Mouse (Mus musculus): ENCODE measurements at regions not wholly inside any gene's neighbourhood (a gene's known extent, or its start where the extent isn't known, plus 50 kb on each side); places are given as distances from the start of the nearest gene placed in this dataset.

- WGBS, result 52% methylated on average over 8 of the region's 8 CpGs
- peak; percentile 79 for ATAC-seq
- 0 out of 2 replicates have a peak, but pooled peaks cover 2% of the 10 kb centered on the region for H3K9me3 ChIP-seq
- H3K4me1 ChIP-seq (replicated peaks), result peaks cover 15% of the 10 kb centered on the region
- H3K27ac ChIP-seq, result peak overlapping the region; percentile 26; the same call in 1 of the 2 replicates
- no peaks in the 10 kb centered on the region for H3K36me3 ChIP-seq
- H3K27me3 ChIP-seq, result no peaks in the 10 kb centered on the region
- no peak overlapping the region for H3K4me2 ChIP-seq (replicated peaks)
- no peak overlapping the region for H3K9ac ChIP-seq (replicated peaks)
- H3K4me3 ChIP-seq (replicated peaks), result no peak overlapping the region
Measured at GRCm38 (mm10) chr10:126070984-126071713, 105.2 kb downstream of the Lrig3 start.

DNA sequence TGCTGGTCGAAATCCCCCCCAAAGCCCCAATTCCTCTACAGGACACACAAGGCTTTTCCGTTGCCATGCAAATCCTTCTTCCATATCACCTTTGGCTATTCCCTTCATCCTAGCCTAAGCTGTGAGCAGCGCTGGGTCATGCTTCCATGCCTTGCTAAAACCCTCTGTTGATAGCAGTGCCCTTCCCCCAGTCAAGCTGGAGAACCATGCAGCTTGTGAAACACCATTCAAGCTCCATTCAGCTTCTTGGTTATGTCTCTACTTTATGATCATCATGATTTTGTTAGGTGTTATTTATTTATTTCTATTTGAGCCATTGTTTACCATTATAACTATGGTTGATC is 105.7 kb downstream of the Lrig3 start:
- no peak overlapping the region for H3K4me3 ChIP-seq (replicated peaks)
- H3K36me3 ChIP-seq, result no peaks in the 10 kb centered on the region
- no peaks in the 10 kb centered on the region for H3K9me3 ChIP-seq
- 35% methylated on average over 3 of the region's 3 CpGs for WGBS
- H3K27me3 ChIP-seq, result no peaks in the 10 kb centered on the region
- H3K4me2 ChIP-seq (replicated peaks), result no peak overlapping the region
- H3K27ac ChIP-seq, result 0 out of 2 replicates have a peak overlapping the region, but pooled peaks have one; percentile 7
- peak; percentile 43; the same call in 1 of the 2 replicates for ATAC-seq
- no peak overlapping the region for H3K9ac ChIP-seq (replicated peaks)
- peaks cover 15% of the 10 kb centered on the region for H3K4me1 ChIP-seq (replicated peaks)

- Histone ChIP-seq H3K4me2 (replicated peaks) (no peak overlapping the region), H3K4me3 (replicated peaks) (no peak overlapping the region), H3K9me3 (no peaks in the 10 kb centered on the region), H3K4me1 (replicated peaks) (no peaks in the 10 kb centered on the region), H3K36me3 (no peaks in the 10 kb centered on the region), H3K27me3 (no peaks in the 10 kb centered on the region), H3K9ac (replicated peaks) (peak overlapping the region; percentile 46; the same call in 1 of the 2 replicates), H3K27ac (no peak overlapping the region)
- WGBS, result 88% methylated on average over 1 of the region's 1 CpGs
- ATAC-seq, result no peak
Measured at GRCm38 (mm10) chr10:126077313-126077966, 111.5 kb downstream of the Lrig3 start.

DNA sequence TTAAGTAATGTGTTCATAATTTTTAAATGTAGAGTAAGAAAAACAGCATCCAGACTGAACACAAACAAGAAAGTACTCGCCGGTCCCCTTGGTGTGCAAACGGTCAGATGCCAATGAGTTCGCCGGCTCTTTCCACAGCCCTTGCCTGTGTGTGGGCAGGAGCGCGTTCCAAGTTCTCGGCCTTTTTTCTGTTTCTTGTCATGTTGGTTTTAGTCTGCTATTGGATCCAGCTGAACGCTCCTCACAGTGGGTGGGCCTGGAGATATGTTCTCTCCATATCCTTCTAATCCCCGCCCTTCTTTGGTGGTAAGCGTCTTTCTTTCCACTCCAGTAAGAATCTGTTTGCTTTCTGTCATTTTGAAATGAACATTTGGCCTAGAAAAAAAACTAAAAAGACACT is 116.6 kb downstream of the Lrig3 start:
- ATAC-seq, result no peak
- H3K27me3 ChIP-seq, result no peaks in the 10 kb centered on the region
- H3K9me3 ChIP-seq, result no peaks in the 10 kb centered on the region
- no peak overlapping the region for H3K9ac ChIP-seq (replicated peaks)
- H3K4me2 ChIP-seq (replicated peaks), result no peak overlapping the region
- no peaks in the 10 kb centered on the region for H3K36me3 ChIP-seq
- H3K4me1 ChIP-seq (replicated peaks), result no peaks in the 10 kb centered on the region
- 53% methylated on average over 11 of the region's 11 CpGs for WGBS
- no peak overlapping the region for H3K27ac ChIP-seq
- H3K4me3 ChIP-seq (replicated peaks), result no peak overlapping the region

- H3K27me3 ChIP-seq, result no peaks in the 10 kb centered on the region
- H3K27ac ChIP-seq, result no peak overlapping the region
- no peaks in the 10 kb centered on the region for H3K9me3 ChIP-seq
- no peak overlapping the region for H3K9ac ChIP-seq (replicated peaks)
- no peak overlapping the region for H3K4me3 ChIP-seq (replicated peaks)
- no peak overlapping the region for H3K4me2 ChIP-seq (replicated peaks)
- no peaks in the 10 kb centered on the region for H3K4me1 ChIP-seq (replicated peaks)
- ATAC-seq, result no peak
- no peaks in the 10 kb centered on the region for H3K36me3 ChIP-seq
- 81% methylated on average over 5 of the region's 5 CpGs for WGBS
Measured at GRCm38 (mm10) chr10:126086684-126087083, 120.7 kb downstream of the Lrig3 start.

- H3K4me1 ChIP-seq (replicated peaks), result no peaks in the 10 kb centered on the region
- no peaks in the 10 kb centered on the region for H3K36me3 ChIP-seq
- H3K4me3 ChIP-seq (replicated peaks), result no peak overlapping the region
- no peak for ATAC-seq
- WGBS, result 81% methylated on average over 16 of the region's 16 CpGs
- H3K27me3 ChIP-seq, result no peaks in the 10 kb centered on the region
- no peak overlapping the region for H3K9ac ChIP-seq (replicated peaks)
- H3K27ac ChIP-seq, result no peak overlapping the region
- no peak overlapping the region for H3K4me2 ChIP-seq (replicated peaks)
- no peaks in the 10 kb centered on the region for H3K9me3 ChIP-seq
Measured at GRCm38 (mm10) chr10:126094238-126094880, 128.4 kb downstream of the Lrig3 start.

GRCm38 (mm10) chr10:126097896-126098295 is 131.9 kb downstream of the Lrig3 start:
- H3K27me3 ChIP-seq, result no peaks in the 10 kb centered on the region
- no peaks in the 10 kb centered on the region for H3K4me1 ChIP-seq (replicated peaks)
- no peak overlapping the region for H3K4me2 ChIP-seq (replicated peaks)
- no peak overlapping the region for H3K27ac ChIP-seq
- no peak overlapping the region for H3K9ac ChIP-seq (replicated peaks)
- no peaks in the 10 kb centered on the region for H3K36me3 ChIP-seq
- no peak for ATAC-seq
- no peak overlapping the region for H3K4me3 ChIP-seq (replicated peaks)
- H3K9me3 ChIP-seq, result no peaks in the 10 kb centered on the region
- WGBS, result 92% methylated on average over 10 of the region's 10 CpGs

GRCm38 (mm10) chr10:126102876-126103275 is 136.9 kb downstream of the Lrig3 start:
- Histone ChIP-seq H3K4me3 (replicated peaks) (no peak overlapping the region), H3K27ac (no peak overlapping the region), H3K36me3 (no peaks in the 10 kb centered on the region), H3K27me3 (no peaks in the 10 kb centered on the region), H3K4me2 (replicated peaks) (no peak overlapping the region), H3K9me3 (no peaks in the 10 kb centered on the region), H3K4me1 (replicated peaks) (no peaks in the 10 kb centered on the region), H3K9ac (replicated peaks) (no peak overlapping the region)
- no peak for ATAC-seq
- 90% methylated on average over 15 of the region's 15 CpGs for WGBS

- no peak overlapping the region for H3K4me2 ChIP-seq (replicated peaks)
- H3K9me3 ChIP-seq, result no peaks in the 10 kb centered on the region
- 91% methylated on average over 5 of the region's 5 CpGs for WGBS
- H3K36me3 ChIP-seq, result no peaks in the 10 kb centered on the region
- no peaks in the 10 kb centered on the region for H3K27me3 ChIP-seq
- H3K4me1 ChIP-seq (replicated peaks), result no peaks in the 10 kb centered on the region
- H3K27ac ChIP-seq, result no peak overlapping the region
- H3K9ac ChIP-seq (replicated peaks), result no peak overlapping the region
- no peak for ATAC-seq
- no peak overlapping the region for H3K4me3 ChIP-seq (replicated peaks)
Measured at GRCm38 (mm10) chr10:126113106-126113505, 147.1 kb downstream of the Lrig3 start.

- H3K9ac ChIP-seq (replicated peaks), result no peak overlapping the region
- no peak for ATAC-seq
- H3K9me3 ChIP-seq, result no peaks in the 10 kb centered on the region
- 76% methylated on average over 7 of the region's 7 CpGs for WGBS
- no peak overlapping the region for H3K4me3 ChIP-seq (replicated peaks)
- no peak overlapping the region for H3K27ac ChIP-seq
- H3K36me3 ChIP-seq, result no peaks in the 10 kb centered on the region
- H3K27me3 ChIP-seq, result no peaks in the 10 kb centered on the region
- no peak overlapping the region for H3K4me2 ChIP-seq (replicated peaks)
- H3K4me1 ChIP-seq (replicated peaks), result no peaks in the 10 kb centered on the region
Measured at GRCm38 (mm10) chr10:126115386-126115785, 149.4 kb downstream of the Lrig3 start.

DNA sequence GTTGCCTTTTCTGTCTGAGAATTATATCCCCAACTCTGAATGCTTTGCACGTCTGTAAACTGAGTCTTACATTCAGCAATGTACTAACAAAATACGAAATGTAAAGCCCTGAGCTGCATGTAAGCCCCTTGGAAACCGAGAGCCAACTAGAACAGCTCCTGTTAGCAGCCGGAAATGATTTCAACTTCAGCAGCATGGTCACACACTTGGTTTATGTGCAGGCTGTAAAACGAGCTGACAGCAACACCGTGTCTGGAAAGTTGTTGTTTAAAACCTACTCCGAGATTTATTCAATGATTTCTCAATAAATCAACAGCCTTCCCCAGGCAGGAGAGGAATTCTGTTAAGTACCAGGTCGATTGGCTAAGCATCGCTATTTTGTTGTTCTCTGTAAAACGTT is 155.7 kb downstream of the Lrig3 start:
- no peak for ATAC-seq
- no peaks in the 10 kb centered on the region for H3K4me1 ChIP-seq (replicated peaks)
- no peaks in the 10 kb centered on the region for H3K27me3 ChIP-seq
- H3K9ac ChIP-seq (replicated peaks), result no peak overlapping the region
- no peak overlapping the region for H3K4me3 ChIP-seq (replicated peaks)
- H3K27ac ChIP-seq, result no peak overlapping the region
- no peak overlapping the region for H3K4me2 ChIP-seq (replicated peaks)
- H3K36me3 ChIP-seq, result no peaks in the 10 kb centered on the region
- WGBS, result 88% methylated on average over 10 of the region's 10 CpGs
- no peaks in the 10 kb centered on the region for H3K9me3 ChIP-seq

- ATAC-seq, result no peak
- Histone ChIP-seq H3K27ac (no peak overlapping the region), H3K9me3 (no peaks in the 10 kb centered on the region), H3K9ac (replicated peaks) (no peak overlapping the region), H3K27me3 (no peaks in the 10 kb centered on the region), H3K4me1 (replicated peaks) (no peaks in the 10 kb centered on the region), H3K36me3 (no peaks in the 10 kb centered on the region), H3K4me2 (replicated peaks) (no peak overlapping the region), H3K4me3 (replicated peaks) (no peak overlapping the region)
- WGBS, result 82% methylated on average over 5 of the region's 5 CpGs
Measured at GRCm38 (mm10) chr10:126122504-126122903, 156.5 kb downstream of the Lrig3 start.

Data from midbrain, embryonic 13.5 days (tissue).